Mouse (Mus musculus): Measurements from ENCODE around the gene Gnai2. TPM values are rescaled to one million over a fixed set of nuclear protein-coding genes. Genes with fewer than 3 reads are reported as not detected.

Gene Gnai2
- total and polyA plus RNA-seq, 2 experiments from 2014 or later: 295 to 472 TPM

DNA sequence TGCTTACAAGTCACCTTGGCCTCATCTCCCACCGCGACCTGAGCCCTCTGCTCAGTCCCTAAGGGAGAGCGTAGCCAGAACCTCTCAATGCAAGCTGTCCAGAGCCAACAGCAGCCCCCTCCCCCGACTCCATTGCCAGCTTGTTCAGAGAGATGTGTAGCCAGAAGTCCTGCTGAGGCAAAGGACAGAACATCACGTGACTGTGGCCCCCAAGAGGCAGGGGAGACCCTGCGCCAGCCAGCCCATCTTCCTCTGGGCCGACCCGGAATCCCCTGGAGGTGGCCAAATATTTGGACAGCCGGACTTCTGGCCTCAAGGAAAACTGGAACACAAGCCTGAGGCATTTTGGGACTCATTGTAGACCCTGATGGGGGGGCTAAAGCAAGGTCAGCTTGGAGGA lies 28.4 kb upstream of the Gnai2 start:
- Histone ChIP-seq H3K9me3 (replicated peaks; ENCODE audit: control insufficient read depth, low read length) (no peaks in the 10 kb centered on the region), H3K9ac (replicated peaks; ENCODE audit: low read depth, low read length) (no peak overlapping the region), H3K27ac (ENCODE audit: low read depth) (no peak overlapping the region), H3K4me2 (ENCODE audit: low read depth, low read length) (no peak overlapping the region), H3K4me1 (ENCODE audit: control insufficient read depth, insufficient read depth) (peaks cover 21% of the 10 kb centered on the region), H3K36me3 (replicated peaks; ENCODE audit: control insufficient read depth, insufficient read depth, low read length) (no peaks in the 10 kb centered on the region), H3K27me3 (ENCODE audit: control insufficient read depth, insufficient read depth, low read length) (peaks cover 16% of the 10 kb centered on the region; the same call in 1 of the 2 replicates), H3K4me3 (ENCODE audit: low read depth, low read length) (no peak overlapping the region)
- ATAC-seq (ENCODE audit: insufficient read depth, low read depth) (no peak), DNase-seq (ENCODE audit: low spot score) (no peak)
- 71% methylated on average over 9 of the region's 9 CpGs for WGBS
- no peak for TF ChIP-seq CTCF (IDR thresholded peaks at IDR 0.05; ENCODE audit: low read depth)

DNA sequence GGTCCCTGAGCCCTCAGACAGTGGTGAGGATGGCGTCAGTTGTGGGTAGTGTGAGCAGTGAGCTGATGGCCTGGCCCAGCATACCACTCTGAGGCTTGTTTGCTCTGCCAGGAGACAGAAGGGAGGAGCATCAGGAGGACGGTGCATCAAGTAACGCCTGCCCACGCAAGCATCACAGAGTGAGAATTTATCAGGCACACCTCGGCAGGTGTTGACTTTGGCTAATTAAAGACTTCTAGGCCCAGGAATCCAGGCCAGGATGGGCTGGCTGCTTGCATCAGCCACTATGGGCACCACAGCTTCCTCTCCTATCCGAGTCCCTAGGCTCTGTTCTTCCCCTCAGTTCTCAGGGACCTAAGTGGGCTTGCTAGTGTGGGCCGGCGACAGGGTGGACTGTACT lies 27.2 kb upstream of the Gnai2 start:
- Histone ChIP-seq H3K36me3 (replicated peaks; ENCODE audit: control insufficient read depth, insufficient read depth, low read length) (no peaks in the 10 kb centered on the region), H3K9ac (replicated peaks; ENCODE audit: low read depth, low read length) (no peak overlapping the region), H3K4me3 (ENCODE audit: low read depth, low read length) (no peak overlapping the region), H3K27ac (ENCODE audit: low read depth) (no peak overlapping the region), H3K4me1 (ENCODE audit: control insufficient read depth, insufficient read depth) (peaks cover 11% of the 10 kb centered on the region), H3K4me2 (ENCODE audit: low read depth, low read length) (no peak overlapping the region), H3K27me3 (ENCODE audit: control insufficient read depth, insufficient read depth, low read length) (peaks cover 16% of the 10 kb centered on the region; the same call in 1 of the 2 replicates), H3K9me3 (replicated peaks; ENCODE audit: control insufficient read depth, low read length) (no peaks in the 10 kb centered on the region)
- ATAC-seq (ENCODE audit: insufficient read depth, low read depth) (no peak), DNase-seq (ENCODE audit: low spot score) (no peak)
- WGBS: 65% methylated on average over 8 of the region's 8 CpGs
- TF ChIP-seq EP300 (IDR thresholded peaks at IDR 0.05; ENCODE audit: low read depth) (no peak), CTCF (IDR thresholded peaks at IDR 0.05; ENCODE audit: low read depth) (no peak)

DNA sequence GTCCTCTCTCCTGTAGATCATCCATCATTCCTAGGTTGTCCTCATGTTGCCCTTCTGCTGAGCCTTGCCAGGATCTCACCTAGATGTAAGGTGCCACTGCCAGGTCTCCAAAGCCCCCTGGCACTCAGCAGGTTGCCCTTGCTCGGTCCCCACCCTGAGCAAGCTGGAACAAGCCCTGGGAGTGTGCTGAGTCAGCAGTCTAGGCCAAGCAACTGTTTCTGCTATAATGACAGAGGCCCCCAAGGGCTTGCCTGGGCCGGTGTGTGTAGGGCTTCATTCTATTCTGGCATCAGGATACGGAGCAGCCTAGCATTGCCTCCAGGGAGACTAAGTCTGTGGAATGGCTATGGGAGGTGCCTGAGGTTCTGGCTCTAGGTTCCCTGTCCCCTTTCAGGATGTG lies 25.6 kb upstream of the Gnai2 start:
- H3K4me2 ChIP-seq (ENCODE audit: low read depth, low read length): no peak overlapping the region
- TF ChIP-seq CTCF (IDR thresholded peaks at IDR 0.05; ENCODE audit: low read depth) (no peak), EP300 (IDR thresholded peaks at IDR 0.05; ENCODE audit: low read depth) (no peak)
- H3K27me3 ChIP-seq (ENCODE audit: control insufficient read depth, insufficient read depth, low read length): peaks cover 10% of the 10 kb centered on the region; the same call in 1 of the 2 replicates
- no peak overlapping the region for H3K4me3 ChIP-seq (ENCODE audit: low read depth, low read length)
- ATAC-seq (ENCODE audit: insufficient read depth, low read depth): no peak
- no peak overlapping the region for H3K9ac ChIP-seq (replicated peaks; ENCODE audit: low read depth, low read length)
- DNase-seq (ENCODE audit: low spot score): no peak
- no peaks in the 10 kb centered on the region for H3K36me3 ChIP-seq (replicated peaks; ENCODE audit: control insufficient read depth, insufficient read depth, low read length)
- H3K9me3 ChIP-seq (replicated peaks; ENCODE audit: control insufficient read depth, low read length): no peaks in the 10 kb centered on the region
- no peaks in the 10 kb centered on the region for H3K4me1 ChIP-seq (ENCODE audit: control insufficient read depth, insufficient read depth)
- H3K27ac ChIP-seq (ENCODE audit: low read depth): no peak overlapping the region
- 67% methylated on average over 3 of the region's 3 CpGs for WGBS

DNA sequence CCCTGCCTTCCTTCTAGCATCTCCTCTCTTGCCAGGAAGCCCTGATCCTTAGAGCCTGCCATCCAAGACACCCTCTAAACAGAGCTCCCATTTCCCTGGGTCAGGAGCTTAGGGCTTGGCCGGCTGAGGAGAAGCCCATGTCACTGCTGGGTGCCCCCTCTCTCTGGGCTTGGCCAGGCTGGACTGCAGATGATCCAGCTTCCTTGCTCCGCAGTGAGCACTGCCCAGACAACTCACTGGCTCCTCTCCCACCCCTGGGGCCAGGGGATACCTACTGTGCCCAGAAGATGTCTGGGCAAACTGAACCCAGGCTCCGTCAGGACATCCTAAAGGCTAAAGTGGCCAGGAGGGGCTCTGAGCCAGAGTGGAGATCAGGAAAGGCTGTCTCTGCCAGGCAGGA lies 24.8 kb upstream of the Gnai2 start:
- H3K36me3 ChIP-seq (replicated peaks; ENCODE audit: control insufficient read depth, insufficient read depth, low read length): no peaks in the 10 kb centered on the region
- H3K27me3 ChIP-seq (ENCODE audit: control insufficient read depth, insufficient read depth, low read length): 0 out of 2 replicates have a peak, but pooled peaks cover 2% of the 10 kb centered on the region
- H3K4me2 ChIP-seq (ENCODE audit: low read depth, low read length): no peak overlapping the region
- H3K4me3 ChIP-seq (ENCODE audit: low read depth, low read length): no peak overlapping the region
- no peak for TF ChIP-seq EP300 (IDR thresholded peaks at IDR 0.05; ENCODE audit: low read depth)
- no peak for TF ChIP-seq CTCF (IDR thresholded peaks at IDR 0.05; ENCODE audit: low read depth)
- no peak for ATAC-seq (ENCODE audit: insufficient read depth, low read depth)
- no peaks in the 10 kb centered on the region for H3K4me1 ChIP-seq (ENCODE audit: control insufficient read depth, insufficient read depth)
- H3K9me3 ChIP-seq (replicated peaks; ENCODE audit: control insufficient read depth, low read length): no peaks in the 10 kb centered on the region
- H3K27ac ChIP-seq (ENCODE audit: low read depth): no peak overlapping the region
- no peak for DNase-seq (ENCODE audit: low spot score)
- 78% methylated on average over 3 of the region's 3 CpGs for WGBS
- H3K9ac ChIP-seq (replicated peaks; ENCODE audit: low read depth, low read length): no peak overlapping the region

DNA sequence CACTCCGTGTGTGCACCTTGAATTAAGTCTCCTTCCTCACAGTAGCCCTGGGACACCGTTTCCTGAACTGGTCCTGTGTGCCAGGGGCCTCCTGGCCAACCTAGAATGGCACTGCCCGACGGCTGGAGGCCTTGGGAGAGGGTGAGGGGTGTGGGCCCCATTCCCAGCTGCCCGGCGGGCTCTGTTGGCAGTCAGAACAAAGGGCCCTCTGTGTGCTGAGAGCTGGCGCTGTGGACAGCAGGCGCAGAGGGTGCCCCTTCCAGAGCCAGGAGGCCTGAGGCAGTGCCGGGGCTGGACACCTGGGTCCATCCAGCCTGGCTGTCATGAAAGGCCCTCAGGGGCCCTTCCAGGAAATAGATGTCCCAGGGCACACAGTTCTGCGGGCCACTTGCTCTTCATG lies 24.4 kb upstream of the Gnai2 start:
- TF ChIP-seq CTCF (IDR thresholded peaks at IDR 0.05; ENCODE audit: low read depth) (no peak), EP300 (IDR thresholded peaks at IDR 0.05; ENCODE audit: low read depth) (no peak)
- DNase-seq (ENCODE audit: low spot score): no peak
- Histone ChIP-seq H3K27ac (ENCODE audit: low read depth) (no peak overlapping the region), H3K9ac (replicated peaks; ENCODE audit: low read depth, low read length) (no peak overlapping the region), H3K27me3 (ENCODE audit: control insufficient read depth, insufficient read depth, low read length) (no peaks in the 10 kb centered on the region), H3K9me3 (replicated peaks; ENCODE audit: control insufficient read depth, low read length) (no peaks in the 10 kb centered on the region), H3K4me3 (ENCODE audit: low read depth, low read length) (no peak overlapping the region), H3K4me1 (ENCODE audit: control insufficient read depth, insufficient read depth) (no peaks in the 10 kb centered on the region), H3K36me3 (replicated peaks; ENCODE audit: control insufficient read depth, insufficient read depth, low read length) (no peaks in the 10 kb centered on the region), H3K4me2 (ENCODE audit: low read depth, low read length) (no peak overlapping the region)
- no peak for ATAC-seq (ENCODE audit: insufficient read depth, low read depth)
- WGBS: 82% methylated on average over 9 of the region's 10 CpGs

DNA sequence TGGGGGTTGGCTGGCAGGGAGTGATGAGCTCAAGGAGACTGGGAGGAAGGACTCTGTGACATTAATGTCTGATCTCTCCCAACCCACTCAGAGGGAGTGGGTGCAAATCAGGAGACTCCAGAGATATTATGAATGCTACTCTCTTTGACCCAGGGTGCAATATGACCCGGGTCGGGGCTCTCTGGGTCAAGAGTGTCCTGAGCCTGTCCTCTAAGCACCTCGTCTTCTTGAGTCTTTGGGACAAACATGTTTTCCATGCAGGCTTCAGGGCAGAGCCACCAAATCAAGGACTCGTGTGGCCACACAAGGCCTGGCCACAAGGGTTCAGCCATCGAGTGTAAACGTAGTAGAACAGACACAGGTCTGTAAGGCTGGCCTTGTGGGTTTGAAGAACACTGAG lies 22.9 kb upstream of the Gnai2 start:
- TF ChIP-seq CTCF (IDR thresholded peaks at IDR 0.05; ENCODE audit: low read depth) (no peak), EP300 (IDR thresholded peaks at IDR 0.05; ENCODE audit: low read depth) (no peak)
- no peaks in the 10 kb centered on the region for H3K36me3 ChIP-seq (replicated peaks; ENCODE audit: control insufficient read depth, insufficient read depth, low read length)
- H3K4me1 ChIP-seq (ENCODE audit: control insufficient read depth, insufficient read depth): no peaks in the 10 kb centered on the region
- H3K9me3 ChIP-seq (replicated peaks; ENCODE audit: control insufficient read depth, low read length): no peaks in the 10 kb centered on the region
- no peak overlapping the region for H3K4me3 ChIP-seq (ENCODE audit: low read depth, low read length)
- 81% methylated on average over 6 of the region's 6 CpGs for WGBS
- H3K27me3 ChIP-seq (ENCODE audit: control insufficient read depth, insufficient read depth, low read length): no peaks in the 10 kb centered on the region
- H3K9ac ChIP-seq (replicated peaks; ENCODE audit: low read depth, low read length): no peak overlapping the region
- ATAC-seq (ENCODE audit: insufficient read depth, low read depth) (no peak), DNase-seq (ENCODE audit: low spot score) (no peak)
- H3K27ac ChIP-seq (ENCODE audit: low read depth): no peak overlapping the region
- H3K4me2 ChIP-seq (ENCODE audit: low read depth, low read length): no peak overlapping the region
